Mouse (Mus musculus): ENCODE data around the gene Dock11. TPM values are rescaled to one million over a fixed set of nuclear protein-coding genes. Genes with fewer than 3 reads are reported as not detected.

Gene Dock11
- polyA plus RNA-seq (2015; fragmentation: Nextera tagmentation; extraction: Ambion mirVana), result 2.4 and 2.6 TPM in 2 replicates

GRCm38 (mm10) chrX:35888087-35888895, at the start of gene Dock11:
Gene Dock11, plus strand, starts transcription at chrX:35888832.
- H3K4me1 ChIP-seq (ENCODE audit: control insufficient read depth, low read depth, low read length), result no peaks in the 10 kb centered on the region
- H3K9me3 ChIP-seq (replicated peaks; ENCODE audit: control insufficient read depth, low read length), result no peaks in the 10 kb centered on the region
- H3K4me2 ChIP-seq (ENCODE audit: low read depth, low read length), result peak within 1 kb of the TSS; percentile 18
- H3K4me3 ChIP-seq (ENCODE audit: low read depth, low read length), result peak within 1 kb of the TSS; percentile 55
- H3K36me3 ChIP-seq (ENCODE audit: control insufficient read depth, insufficient read depth), result no peaks in the 10 kb centered on the region
- 18% methylated on average over 34 of the region's 38 CpGs for WGBS (ENCODE audit: insufficient replicate concordance)
- peaks cover 12% of the 10 kb centered on the region for H3K27me3 ChIP-seq (ENCODE audit: control insufficient read depth, insufficient read depth, low read depth, low read length)
- peak within 1 kb of the TSS; percentile 33; the same call in 1 of the 2 replicates for H3K9ac ChIP-seq (ENCODE audit: low read depth, low read length)
- no peak within 1 kb of the TSS for H3K27ac ChIP-seq (ENCODE audit: low read length)
- ATAC-seq (ENCODE audit: low read depth), result peak; percentile 60

GRCm38 (mm10) chrX:35879703-35880102, 8.9 kb upstream of the Dock11 start:
- no peak overlapping the region for H3K4me3 ChIP-seq (ENCODE audit: low read depth, low read length)
- H3K9ac ChIP-seq (ENCODE audit: low read depth, low read length), result no peak overlapping the region
- ATAC-seq (ENCODE audit: low read depth), result no peak
- no peak overlapping the region for H3K27ac ChIP-seq (ENCODE audit: low read length)
- H3K9me3 ChIP-seq (replicated peaks; ENCODE audit: control insufficient read depth, low read length), result no peaks in the 10 kb centered on the region
- 35% methylated on average over 1 of the region's 1 CpGs for WGBS (ENCODE audit: insufficient replicate concordance)
- no peak overlapping the region for H3K4me2 ChIP-seq (ENCODE audit: low read depth, low read length)
- H3K4me1 ChIP-seq (ENCODE audit: control insufficient read depth, low read depth, low read length), result no peaks in the 10 kb centered on the region
- H3K36me3 ChIP-seq (ENCODE audit: control insufficient read depth, insufficient read depth), result no peaks in the 10 kb centered on the region
- no peaks in the 10 kb centered on the region for H3K27me3 ChIP-seq (ENCODE audit: control insufficient read depth, insufficient read depth, low read depth, low read length)

GRCm38 (mm10) chrX:35888945-35889799, 540 bp downstream of the Dock11 start:
- peak overlapping the region; percentile 33; the same call in 1 of the 2 replicates for H3K9ac ChIP-seq (ENCODE audit: low read depth, low read length)
- no peaks in the 10 kb centered on the region for H3K9me3 ChIP-seq (replicated peaks; ENCODE audit: control insufficient read depth, low read length)
- H3K27ac ChIP-seq (ENCODE audit: low read length), result no peak overlapping the region
- no peaks in the 10 kb centered on the region for H3K4me1 ChIP-seq (ENCODE audit: control insufficient read depth, low read depth, low read length)
- peak overlapping the region; percentile 18 for H3K4me2 ChIP-seq (ENCODE audit: low read depth, low read length)
- no peak for ATAC-seq (ENCODE audit: low read depth)
- H3K4me3 ChIP-seq (ENCODE audit: low read depth, low read length), result peak overlapping the region; percentile 55
- 14% methylated on average over 46 of the region's 58 CpGs for WGBS (ENCODE audit: insufficient replicate concordance)
- no peaks in the 10 kb centered on the region for H3K36me3 ChIP-seq (ENCODE audit: control insufficient read depth, insufficient read depth)
- H3K27me3 ChIP-seq (ENCODE audit: control insufficient read depth, insufficient read depth, low read depth, low read length), result peaks cover 12% of the 10 kb centered on the region

GRCm38 (mm10) chrX:35889800-35890106, 1.1 kb downstream of the Dock11 start:
- Histone ChIP-seq H3K9ac (ENCODE audit: low read depth, low read length) (no peak overlapping the region), H3K9me3 (replicated peaks; ENCODE audit: control insufficient read depth, low read length) (no peaks in the 10 kb centered on the region), H3K27me3 (ENCODE audit: control insufficient read depth, insufficient read depth, low read depth, low read length) (peaks cover 12% of the 10 kb centered on the region), H3K36me3 (ENCODE audit: control insufficient read depth, insufficient read depth) (no peaks in the 10 kb centered on the region), H3K4me2 (ENCODE audit: low read depth, low read length) (peak overlapping the region; percentile 18; the same call in 1 of the 2 replicates), H3K4me1 (ENCODE audit: control insufficient read depth, low read depth, low read length) (no peaks in the 10 kb centered on the region), H3K4me3 (ENCODE audit: low read depth, low read length) (peak overlapping the region; percentile 55), H3K27ac (ENCODE audit: low read length) (no peak overlapping the region)
- no peak for ATAC-seq (ENCODE audit: low read depth)
- WGBS (ENCODE audit: insufficient replicate concordance), result 14% methylated on average over 8 of the region's 8 CpGs

GRCm38 (mm10) chrX:35891534-35892125, 3.0 kb downstream of the Dock11 start:
- Histone ChIP-seq H3K27ac (ENCODE audit: low read length) (no peak overlapping the region), H3K36me3 (ENCODE audit: control insufficient read depth, insufficient read depth) (no peaks in the 10 kb centered on the region), H3K4me1 (ENCODE audit: control insufficient read depth, low read depth, low read length) (no peaks in the 10 kb centered on the region), H3K27me3 (ENCODE audit: control insufficient read depth, insufficient read depth, low read depth, low read length) (peaks cover 12% of the 10 kb centered on the region), H3K4me3 (ENCODE audit: low read depth, low read length) (no peak overlapping the region), H3K9ac (ENCODE audit: low read depth, low read length) (no peak overlapping the region), H3K4me2 (ENCODE audit: low read depth, low read length) (no peak overlapping the region), H3K9me3 (replicated peaks; ENCODE audit: control insufficient read depth, low read length) (no peaks in the 10 kb centered on the region)
- ATAC-seq (ENCODE audit: low read depth), result no peak
- WGBS (ENCODE audit: insufficient replicate concordance), result 48% methylated on average over 5 of the region's 5 CpGs

- H3K4me1 ChIP-seq (ENCODE audit: control insufficient read depth, low read depth, low read length), result no peaks in the 10 kb centered on the region
- H3K9ac ChIP-seq (ENCODE audit: low read depth, low read length), result no peak overlapping the region
- no peak overlapping the region for H3K4me2 ChIP-seq (ENCODE audit: low read depth, low read length)
- 44% methylated on average over 5 of the region's 5 CpGs for WGBS (ENCODE audit: insufficient replicate concordance)
- ATAC-seq (ENCODE audit: low read depth), result no peak
- H3K36me3 ChIP-seq (ENCODE audit: control insufficient read depth, insufficient read depth), result no peaks in the 10 kb centered on the region
- H3K27me3 ChIP-seq (ENCODE audit: control insufficient read depth, insufficient read depth, low read depth, low read length), result peaks cover 12% of the 10 kb centered on the region
- H3K9me3 ChIP-seq (replicated peaks; ENCODE audit: control insufficient read depth, low read length), result no peaks in the 10 kb centered on the region
- no peak overlapping the region for H3K27ac ChIP-seq (ENCODE audit: low read length)
- H3K4me3 ChIP-seq (ENCODE audit: low read depth, low read length), result no peak overlapping the region
Observed at GRCm38 (mm10) chrX:35892377-35892776, 3.7 kb downstream of the Dock11 start.

- H3K27ac ChIP-seq (ENCODE audit: low read length), result no peak overlapping the region
- 34% methylated on average over 11 of the region's 11 CpGs for WGBS (ENCODE audit: insufficient replicate concordance)
- no peak for ATAC-seq (ENCODE audit: low read depth)
- no peak overlapping the region for H3K9ac ChIP-seq (ENCODE audit: low read depth, low read length)
- H3K27me3 ChIP-seq (ENCODE audit: control insufficient read depth, insufficient read depth, low read depth, low read length), result no peaks in the 10 kb centered on the region
- no peak overlapping the region for H3K4me2 ChIP-seq (ENCODE audit: low read depth, low read length)
- no peaks in the 10 kb centered on the region for H3K4me1 ChIP-seq (ENCODE audit: control insufficient read depth, low read depth, low read length)
- no peaks in the 10 kb centered on the region for H3K36me3 ChIP-seq (ENCODE audit: control insufficient read depth, insufficient read depth)
- no peak overlapping the region for H3K4me3 ChIP-seq (ENCODE audit: low read depth, low read length)
- no peaks in the 10 kb centered on the region for H3K9me3 ChIP-seq (replicated peaks; ENCODE audit: control insufficient read depth, low read length)
Observed at GRCm38 (mm10) chrX:35897648-35898500, 9.2 kb downstream of the Dock11 start.

- Histone ChIP-seq H3K4me3 (ENCODE audit: low read depth, low read length) (no peak overlapping the region), H3K27ac (ENCODE audit: low read length) (no peak overlapping the region), H3K9ac (ENCODE audit: low read depth, low read length) (no peak overlapping the region), H3K36me3 (ENCODE audit: control insufficient read depth, insufficient read depth) (no peaks in the 10 kb centered on the region), H3K4me2 (ENCODE audit: low read depth, low read length) (no peak overlapping the region), H3K9me3 (replicated peaks; ENCODE audit: control insufficient read depth, low read length) (no peaks in the 10 kb centered on the region), H3K4me1 (ENCODE audit: control insufficient read depth, low read depth, low read length) (no peaks in the 10 kb centered on the region), H3K27me3 (ENCODE audit: control insufficient read depth, insufficient read depth, low read depth, low read length) (no peaks in the 10 kb centered on the region)
- WGBS (ENCODE audit: insufficient replicate concordance), result 100% methylated on average over 2 of the region's 2 CpGs
- ATAC-seq (ENCODE audit: low read depth), result no peak
Observed at GRCm38 (mm10) chrX:35898501-35898766, 9.8 kb downstream of the Dock11 start.

Data from liver, embryonic 16.5 days (tissue).